Mouse (Mus musculus) inflammation-experienced regulatory T-cells, adult 16 weeks (primary cell): Measurements from ENCODE around the gene Oprm1. TPM values are rescaled to one million over a fixed set of nuclear protein-coding genes. Genes with fewer than 3 reads are reported as not detected.

Experiments
- polyA plus RNA-seq: library from polyadenylated mRNA; unstranded; fragments of 100-300 nt; shearing (Covaris generic); gene quantifications from one replicate; pipeline ENCODE4 v1.2.1, GENCODE M21; 2017

Oprm1 gene
- 1.7 TPM for polyA plus RNA-seq

DNA sequence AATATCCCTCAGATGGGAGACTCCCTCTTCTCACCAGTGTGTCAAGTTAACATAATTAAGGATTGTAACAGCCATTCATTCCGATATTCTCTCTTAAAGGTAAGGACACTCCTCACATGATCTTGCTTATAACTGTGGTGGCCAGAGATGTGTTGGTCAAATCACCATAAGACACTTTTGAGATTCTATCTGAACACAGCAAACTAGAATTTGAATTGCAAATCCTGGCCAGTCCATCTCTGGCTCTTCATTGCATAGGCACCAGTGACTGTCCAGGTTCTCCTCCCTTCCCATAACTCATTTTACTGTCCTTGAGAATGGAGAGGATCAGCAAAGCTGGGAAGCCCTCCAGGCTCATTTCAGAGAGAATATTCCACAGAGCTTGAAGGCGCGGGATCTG, at the start of gene Oprm1:
TSS of gene Oprm1 (plus strand) at position 301 of the 400 bp plus-strand sequence.

DNA sequence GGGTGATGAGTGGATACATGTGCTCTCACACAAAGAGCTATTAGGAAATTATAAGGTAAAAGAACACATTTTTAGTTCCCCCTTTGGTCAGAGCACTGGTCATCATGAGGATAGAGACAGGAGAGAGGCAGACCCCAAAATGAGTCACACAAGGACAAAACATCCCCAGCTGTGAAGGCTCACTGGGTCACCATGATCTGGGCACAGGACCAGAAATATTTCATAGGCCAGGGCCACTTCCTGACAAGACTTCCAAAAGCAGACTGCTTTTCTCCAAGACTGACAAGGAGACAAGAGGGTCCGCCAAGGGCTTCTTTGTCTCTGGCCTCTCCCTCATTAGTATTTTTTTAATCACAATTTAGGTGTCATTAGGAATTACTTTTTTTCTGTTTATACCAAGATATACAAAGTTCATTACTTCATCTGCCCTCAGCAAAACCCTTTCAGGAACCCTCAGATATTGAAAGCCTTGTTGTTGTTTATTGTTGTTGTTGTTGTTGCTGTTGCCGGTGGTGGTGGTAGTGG, 3.0 kb downstream of the Oprm1 start, which contains the start of gene Gm10945:
TSS of gene Gm10945 (minus strand) at position 475 of the 525 bp plus-strand sequence.

DNA sequence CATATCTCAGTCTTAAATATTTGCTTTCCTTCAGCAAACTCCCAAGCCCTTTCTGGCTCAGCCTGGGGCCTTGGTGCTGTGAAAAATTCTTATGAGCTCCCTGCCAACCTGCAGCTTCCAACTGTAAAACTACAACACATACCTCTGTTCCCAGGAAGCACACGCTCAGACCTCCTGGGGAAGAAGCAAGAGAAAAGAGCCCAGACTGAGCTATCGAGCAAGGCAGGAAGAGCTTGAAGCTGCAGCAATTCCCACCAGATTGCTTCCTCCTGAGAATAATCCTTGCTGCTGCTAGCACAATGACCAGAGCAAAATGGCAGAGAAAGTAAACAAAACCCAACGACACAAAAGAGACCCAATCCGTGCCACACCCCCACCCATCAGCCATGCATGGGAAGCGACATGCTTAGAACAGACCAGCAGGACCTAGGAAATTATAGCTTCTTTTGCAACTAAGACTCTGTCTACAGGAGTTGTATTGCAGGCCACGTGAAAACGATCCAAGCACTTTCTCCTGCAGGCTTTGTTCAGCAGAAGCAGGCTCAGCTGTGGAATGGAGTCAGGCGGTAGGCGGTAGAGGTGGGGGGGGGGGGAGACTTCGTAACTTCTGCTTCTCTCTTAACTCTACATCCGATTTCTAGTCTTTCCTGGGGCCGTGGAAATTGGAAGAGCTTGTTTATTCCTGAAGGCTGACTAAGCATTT, 294.2 kb downstream of the Oprm1 start, which contains the start of gene Ipcef1:
TSS of gene Ipcef1 (minus strand) at position 164 of the 703 bp plus-strand sequence.

Other genes with a start within 250 kb of the Oprm1 start
- gene Gm10945, start 3.3 kb downstream of the Oprm1 start, polyA plus RNA-seq: not detected